Mouse (Mus musculus) MEL (cell line): ENCODE data around the gene Cdpf1.

ENCODE experiments used
- GABPA ChIP-seq: IDR thresholded peaks from 2 replicates; pipeline ENCODE4 v1.6.1; 2012; ENCODE audit warnings: low read depth, mild to moderate bottlenecking, inconsistent platforms, low read length, improper control_type of control experiment, moderate library complexity
- POLR2A ChIP-seq, 2 experiments: IDR thresholded peaks; 2 replicates each; pipeline ENCODE4 v1.6.1; 2011 to 2012; ENCODE audit warnings: low read length in 2 of 2, mild to moderate bottlenecking in 2 of 2, control low read depth in 1 of 2, improper control_type of control experiment in 1 of 2, low read depth in 1 of 2, moderate library complexity in 1 of 2; ENCODE audit not compliant: control insufficient read depth in 1 of 2, insufficient read depth in 1 of 2, poor library complexity in 1 of 2
- TBP ChIP-seq: IDR thresholded peaks from 2 replicates; pipeline ENCODE4 v1.8.0; 2011; ENCODE audit warnings: low read depth, low read length, improper control_type of control experiment
- ZNF384 ChIP-seq: IDR thresholded peaks from 2 replicates; pipeline ENCODE4 v1.6.1; 2012; ENCODE audit warnings: low read depth, mild to moderate bottlenecking, inconsistent platforms, low read length, improper control_type of control experiment

DNA sequence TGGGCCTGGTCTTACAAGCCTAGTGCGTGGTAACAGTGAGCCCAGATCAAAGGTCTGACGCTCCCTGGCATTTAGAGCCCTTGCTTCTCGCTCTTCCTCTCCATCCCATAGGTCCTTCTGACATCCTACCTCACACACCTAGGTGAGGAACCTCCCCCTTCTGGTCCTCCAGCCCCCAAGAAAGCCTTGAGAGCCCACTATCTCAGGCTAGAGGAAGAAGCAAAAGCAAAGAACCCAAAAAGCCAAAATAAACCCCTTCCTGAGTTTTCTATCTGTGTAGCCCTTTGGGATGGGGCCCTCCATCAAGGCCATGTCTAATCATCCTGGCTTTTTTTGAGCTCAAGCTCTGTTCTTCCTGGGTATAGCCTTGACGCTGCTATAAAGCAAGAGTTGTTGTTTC, 23.4 kb downstream of the Cdpf1 start:
- no peak for TF ChIP-seq TBP
- TF ChIP-seq POLR2A (IDR thresholded peaks at IDR 0.05; ENCODE audit: control insufficient read depth in 1 of 2, insufficient read depth in 1 of 2, low read depth in 1 of 2, low read length in 2 of 2, poor library complexity in 1 of 2): no peak
- TF ChIP-seq GABPA: no peak
- no peak for TF ChIP-seq ZNF384
